Mouse (Mus musculus) midbrain, embryonic 14.5 days (tissue): ENCODE measurements around the gene Dtd2. TPM values are rescaled to one million over a fixed set of nuclear protein-coding genes. Genes with fewer than 3 reads are reported as not detected.

ENCODE experiments used
- ATAC-seq: fragments of 200-750 bp; cut with Nextera tagmentation; 2 replicates; pipeline ENCODE4 v1.8.0; 2017; ENCODE audit warnings: moderate number of reproducible peaks, moderate library complexity; ENCODE audit not compliant: low FRiP score, low TSS enrichment
- DNase-seq: peaks from one replicate; pipeline ENCODE4 v3.0.0-alpha.2; 2015
- H3K27ac ChIP-seq: fragments of 300-500 bp; sonication (generic); replicated peaks from 2 replicates; pipeline ENCODE4 v1.5.1; 2014; ENCODE audit warnings: mild to moderate bottlenecking, low read depth, low read length, moderate library complexity
- H3K27me3 ChIP-seq: fragments of 300-500 bp; sonication (generic); 2 replicates; pipeline ENCODE4 v1.6.1; 2014; ENCODE audit warnings: low read length, control low read depth, mixed read lengths; ENCODE audit not compliant: control insufficient read depth, insufficient read depth
- H3K36me3 ChIP-seq: fragments of 300-500 bp; sonication (generic); 2 replicates; pipeline ENCODE4 v1.6.1; 2014; ENCODE audit warnings: low read length, control low read depth; ENCODE audit not compliant: control insufficient read depth, insufficient read depth
- H3K4me1 ChIP-seq: fragments of 300-500 bp; sonication (generic); 2 replicates; pipeline ENCODE4 v1.6.1; 2014; ENCODE audit warnings: mild to moderate bottlenecking, antibody characterized with exemption, low read length, control low read depth; ENCODE audit not compliant: control insufficient read depth, insufficient read depth
- H3K4me2 ChIP-seq: fragments of 300-500 bp; sonication (generic); 2 replicates; pipeline ENCODE4 v1.6.1; 2014; ENCODE audit warnings: mild to moderate bottlenecking, low read length, moderate library complexity
- H3K4me3 ChIP-seq: fragments of 300-500 bp; sonication (generic); replicated peaks from 2 replicates; pipeline ENCODE4 v1.5.1; 2014; ENCODE audit warnings: low read depth, low read length
- H3K9ac ChIP-seq: fragments of 300-500 bp; sonication (generic); replicated peaks from 2 replicates; pipeline ENCODE4 v1.6.1; 2014; ENCODE audit warnings: mild to moderate bottlenecking, low read length, moderate library complexity
- H3K9me3 ChIP-seq: fragments of 300-500 bp; sonication (generic); 2 replicates; pipeline ENCODE4 v1.6.1; 2016; ENCODE audit warnings: low read length, control low read depth, mixed read lengths; ENCODE audit not compliant: control insufficient read depth
- WGBS: fragments of 180-500 bp; shearing (Covaris S2); extraction: QIAGEN DNeasy Blood & Tissue Kit; methylation state at CpG from one replicate; pipeline ENCODE4 v1.1.7; 2014; 5-methylcytosine and 5-hydroxymethylcytosine counted together
- polyA plus RNA-seq: library from polyadenylated mRNA; unstranded; fragments of >200 nt; fragmentation: Nextera tagmentation; extraction: Ambion mirVana; gene quantifications from 2 replicates; pipeline ENCODE4 v1.2.1, GENCODE M21; 2014

The Dtd2 gene
- polyA plus RNA-seq = 21.2 and 21.4 TPM in 2 replicates

- Histone ChIP-seq H3K36me3 (no peaks in the 10 kb centered on the region), H3K4me1 (no peaks in the 10 kb centered on the region), H3K4me3 (peak within 1 kb of the TSS; percentile 67), H3K27me3 (no peaks in the 10 kb centered on the region), H3K9me3 (no peaks in the 10 kb centered on the region), H3K9ac (peak within 1 kb of the TSS; percentile 65), H3K27ac (peak within 1 kb of the TSS; percentile 68), H3K4me2 (peak within 1 kb of the TSS; percentile 70)
- DNase-seq (peak; percentile 97), ATAC-seq (peak; percentile 96)
- 2% methylated on average over 46 of the region's 46 CpGs for WGBS
Observed at GRCm38 (mm10) chr12:52005877-52006632, at the start of gene Dtd2. Gene Dtd2 (minus strand): TSS chr12:52006501.

GRCm38 (mm10) chr12:52049324-52049723 is 43.0 kb upstream of the Dtd2 start:
- Histone ChIP-seq H3K9me3 (no peaks in the 10 kb centered on the region), H3K4me3 (no peak overlapping the region), H3K27ac (no peak overlapping the region), H3K4me1 (no peaks in the 10 kb centered on the region), H3K4me2 (no peak overlapping the region), H3K9ac (no peak overlapping the region), H3K36me3 (no peaks in the 10 kb centered on the region), H3K27me3 (no peaks in the 10 kb centered on the region)
- no peak for ATAC-seq
- WGBS = 80% methylated on average over 2 of the region's 2 CpGs
- DNase-seq = no peak

- no peaks in the 10 kb centered on the region for H3K9me3 ChIP-seq
- no peaks in the 10 kb centered on the region for H3K36me3 ChIP-seq
- H3K4me2 ChIP-seq = no peak overlapping the region
- H3K4me3 ChIP-seq = no peak overlapping the region
- no peak overlapping the region for H3K27ac ChIP-seq
- DNase-seq (no peak), ATAC-seq (no peak)
- H3K27me3 ChIP-seq = no peaks in the 10 kb centered on the region
- no peak overlapping the region for H3K9ac ChIP-seq
- WGBS = 92% methylated on average over 4 of the region's 4 CpGs
- H3K4me1 ChIP-seq = no peaks in the 10 kb centered on the region
Observed at GRCm38 (mm10) chr12:52046371-52046770, 40.1 kb upstream of the Dtd2 start.

- Histone ChIP-seq H3K9ac (no peak overlapping the region), H3K27ac (no peak overlapping the region), H3K36me3 (no peaks in the 10 kb centered on the region), H3K9me3 (no peaks in the 10 kb centered on the region), H3K4me3 (no peak overlapping the region), H3K4me2 (no peak overlapping the region), H3K27me3 (no peaks in the 10 kb centered on the region), H3K4me1 (no peaks in the 10 kb centered on the region)
- ATAC-seq = no peak
- DNase-seq = peak; percentile 33
- WGBS = 77% methylated on average over 10 of the region's 10 CpGs
Observed at GRCm38 (mm10) chr12:52042818-52043336, 36.6 kb upstream of the Dtd2 start.

GRCm38 (mm10) chr12:52038352-52038751 is 32.1 kb upstream of the Dtd2 start:
- no peaks in the 10 kb centered on the region for H3K27me3 ChIP-seq
- peak; percentile 83 for DNase-seq
- H3K36me3 ChIP-seq = no peaks in the 10 kb centered on the region
- no peak overlapping the region for H3K9ac ChIP-seq
- 70% methylated on average over 3 of the region's 3 CpGs for WGBS
- ATAC-seq = no peak
- H3K4me1 ChIP-seq = no peaks in the 10 kb centered on the region
- no peak overlapping the region for H3K4me2 ChIP-seq
- H3K9me3 ChIP-seq = no peaks in the 10 kb centered on the region
- H3K4me3 ChIP-seq = no peak overlapping the region
- H3K27ac ChIP-seq = no peak overlapping the region

- H3K27ac ChIP-seq = no peak overlapping the region
- no peak overlapping the region for H3K4me3 ChIP-seq
- no peaks in the 10 kb centered on the region for H3K36me3 ChIP-seq
- DNase-seq (no peak), ATAC-seq (no peak)
- WGBS = 91% methylated on average over 3 of the region's 3 CpGs
- H3K9me3 ChIP-seq = no peaks in the 10 kb centered on the region
- no peak overlapping the region for H3K4me2 ChIP-seq
- H3K4me1 ChIP-seq = no peaks in the 10 kb centered on the region
- H3K9ac ChIP-seq = no peak overlapping the region
- no peaks in the 10 kb centered on the region for H3K27me3 ChIP-seq
Observed at GRCm38 (mm10) chr12:52034956-52035355, 28.7 kb upstream of the Dtd2 start.

GRCm38 (mm10) chr12:52032276-52032675 is 26.0 kb upstream of the Dtd2 start:
- ATAC-seq (no peak), DNase-seq (no peak)
- no peak overlapping the region for H3K27ac ChIP-seq
- H3K4me3 ChIP-seq = no peak overlapping the region
- H3K9ac ChIP-seq = no peak overlapping the region
- H3K27me3 ChIP-seq = no peaks in the 10 kb centered on the region
- H3K36me3 ChIP-seq = no peaks in the 10 kb centered on the region
- no peak overlapping the region for H3K4me2 ChIP-seq
- 91% methylated on average over 6 of the region's 6 CpGs for WGBS
- H3K9me3 ChIP-seq = no peaks in the 10 kb centered on the region
- H3K4me1 ChIP-seq = no peaks in the 10 kb centered on the region

- no peaks in the 10 kb centered on the region for H3K9me3 ChIP-seq
- no peaks in the 10 kb centered on the region for H3K27me3 ChIP-seq
- H3K27ac ChIP-seq = no peak within 1 kb of the TSS
- H3K4me2 ChIP-seq = no peak within 1 kb of the TSS
- 97% methylated on average over 3 of the region's 3 CpGs for whole genome bisulfite sequencing
- DNase-seq (no peak), ATAC-seq (no peak)
- no peaks in the 10 kb centered on the region for H3K4me1 ChIP-seq
- no peak within 1 kb of the TSS for H3K4me3 ChIP-seq
- no peaks in the 10 kb centered on the region for H3K36me3 ChIP-seq
- H3K9ac ChIP-seq = no peak within 1 kb of the TSS
Observed at GRCm38 (mm10) chr12:52027963-52028362, 21.7 kb upstream of the Dtd2 start, which contains the start of gene Gpr33. Gene Gpr33 (minus strand): TSS chr12:52028063.

- Histone ChIP-seq H3K4me2 (no peak overlapping the region), H3K36me3 (no peaks in the 10 kb centered on the region), H3K4me3 (no peak overlapping the region), H3K27ac (no peak overlapping the region), H3K9ac (no peak overlapping the region), H3K4me1 (no peaks in the 10 kb centered on the region), H3K9me3 (no peaks in the 10 kb centered on the region), H3K27me3 (no peaks in the 10 kb centered on the region)
- ATAC-seq (no peak), DNase-seq (no peak)
- WGBS = 93% methylated on average over 7 of the region's 7 CpGs
Observed at GRCm38 (mm10) chr12:52014494-52015029, 8.3 kb upstream of the Dtd2 start.
